ENCODE assay signal across 25 mouse cellular contexts in genomic region chr15:10770410-10771310, GRCm38 (mm10). TPM values are rescaled to one million over a fixed set of nuclear protein-coding genes. Genes with fewer than 3 reads are reported as not detected.
A peak's percentile ranks its signal among the peaks of the same experiment; 100 is the strongest.
DNase-seq lines count a peak whose midpoint lies in the region; ATAC-seq and TF ChIP-seq lines count a peak whose summit lies in the region.
"Had no signal": no experiment of that assay in that cellular context is flagged by ENCODE, and none has a peak within 500 bp of the region (broad histone marks: within the 10 kb centered on the region; RNA-seq: fewer than 3 reads in every experiment).

No protein-coding gene starts in this region.

- no peaks in the 10 kb centered on the region for H3K27me3 ChIP-seq in lung, postnatal 0 days (replicated peaks; ENCODE audit: insufficient read depth, low read length)
- H3K27me3 ChIP-seq in kidney, embryonic 16.5 days (ENCODE audit: insufficient read depth, low read length), result no peaks in the 10 kb centered on the region
- H3K27me3 ChIP-seq: CH12.LX; limb, embryonic 13.5 days; stomach, embryonic 15.5 days had no signal

- peak overlapping the region; percentile 23; the same call in 1 of the 2 replicates for H3K27ac ChIP-seq in lung, postnatal 0 days (ENCODE audit: low read length)
- peak overlapping the region; percentile 65; the same call in 1 of the 2 replicates for H3K27ac ChIP-seq in kidney, embryonic 16.5 days (ENCODE audit: low read length)
- H3K27ac ChIP-seq in macrophage, result peak overlapping the region; percentile 85
- H3K27ac ChIP-seq: hindbrain, postnatal 0 days; layer of hippocampus, adult 2 months; limb, embryonic 13.5 days; liver, embryonic 14.5 days; stomach, embryonic 15.5 days had no signal

- no peaks in the 10 kb centered on the region for H3K36me3 ChIP-seq in lung, postnatal 0 days (ENCODE audit: insufficient read depth, low read length)
- no peaks in the 10 kb centered on the region for H3K36me3 ChIP-seq in kidney, embryonic 16.5 days (ENCODE audit: insufficient read depth, low read length)
- H3K36me3 ChIP-seq in macrophage (ENCODE audit: inconsistent target), result no peaks in the 10 kb centered on the region
- H3K36me3 ChIP-seq: G1E; limb, embryonic 13.5 days; stomach, embryonic 15.5 days had no signal

- WGBS in lung, postnatal 0 days, result 33% methylated on average over 5 of the region's 5 CpGs
- WGBS in kidney, embryonic 16.5 days, result 29% methylated on average over 5 of the region's 5 CpGs
- WGBS in macrophage (ENCODE audit: missing documents), result 62% methylated on average over 5 of the region's 5 CpGs

- H3K9ac ChIP-seq in lung, postnatal 0 days (replicated peaks; ENCODE audit: low read depth), result no peak overlapping the region
- H3K9ac ChIP-seq in kidney, embryonic 16.5 days (replicated peaks; ENCODE audit: low read length), result no peak overlapping the region
- H3K9ac ChIP-seq: forebrain, postnatal 0 days; limb, embryonic 13.5 days; liver, embryonic 14.5 days; lung, embryonic 14.5 days; stomach, embryonic 15.5 days had no signal

- ATAC-seq in lung, postnatal 0 days, result peak; percentile 47
- ATAC-seq in kidney, embryonic 16.5 days (ENCODE audit: low FRiP score, low TSS enrichment), result peak; percentile 57; the same call in 1 of the 2 replicates
- no peak for ATAC-seq in megakaryocyte progenitor cell, adult 5-6 weeks (replicated peaks; ENCODE audit: poor library complexity)
- ATAC-seq: forebrain, postnatal 0 days; hindbrain, postnatal 0 days had no signal

- H3K79me2 ChIP-seq in macrophage (ENCODE audit: inconsistent target), result no peaks in the 10 kb centered on the region

- TF ChIP-seq EP300 in lung, postnatal 0 days (IDR thresholded peaks at IDR 0.05), result no peak

- no peak overlapping the region for H3K4me2 ChIP-seq in lung, postnatal 0 days (replicated peaks; ENCODE audit: low read depth, low read length)
- H3K4me2 ChIP-seq in kidney, embryonic 16.5 days (replicated peaks; ENCODE audit: low read depth, low read length), result no peak overlapping the region
- H3K4me2 ChIP-seq: heart, embryonic 11.5 days; limb, embryonic 13.5 days; lung, embryonic 14.5 days; midbrain, embryonic 11.5 days; stomach, embryonic 15.5 days had no signal

- no peak overlapping the region for H3K4me3 ChIP-seq in lung, postnatal 0 days (ENCODE audit: low read depth, low read length)
- H3K4me3 ChIP-seq in kidney, embryonic 16.5 days (ENCODE audit: low read length), result no peak overlapping the region
- no peak overlapping the region for H3K4me3 ChIP-seq in macrophage (ENCODE audit: inconsistent target)
- H3K4me3 ChIP-seq: layer of hippocampus, adult 2 months; limb, embryonic 13.5 days; stomach, embryonic 15.5 days had no signal

- no peaks in the 10 kb centered on the region for H3K4me1 ChIP-seq in lung, postnatal 0 days (ENCODE audit: insufficient read depth, low read depth, low read length)
- peaks cover 14% of the 10 kb centered on the region; the same call in 1 of the 2 replicates for H3K4me1 ChIP-seq in kidney, embryonic 16.5 days (ENCODE audit: insufficient read depth, low read length)
- H3K4me1 ChIP-seq: limb, embryonic 13.5 days had no signal

- no peak for DNase-seq in lung, postnatal 0 days (ENCODE audit: low spot score)
- DNase-seq in lung, postnatal 10 days, result no peak
- DNase-seq in embryo, embryonic 9.5 days (ENCODE audit: extremely low spot score), result no peak
- no peak for DNase-seq in left cerebral cortex, adult 18-20 months (ENCODE audit: low spot score in 2 of 2)
- DNase-seq: B cell, adult 2 months; cerebellum, adult 11-12 months; cerebellum, postnatal 36 days; forebrain, postnatal 0 days; gastrocnemius, postnatal 14 days; retina, postnatal 1 day; right cerebral cortex, postnatal 25 days; thymus, postnatal 25 days had no signal

- TF ChIP-seq CTCF in lung, postnatal 0 days (IDR thresholded peaks at IDR 0.05), result no peak

- no peaks in the 10 kb centered on the region for H3K9me3 ChIP-seq in lung, postnatal 0 days (ENCODE audit: low read length)
- H3K9me3 ChIP-seq in kidney, embryonic 16.5 days (ENCODE audit: low read length), result no peaks in the 10 kb centered on the region
- H3K9me3 ChIP-seq: G1E; limb, embryonic 13.5 days; stomach, embryonic 15.5 days had no signal

RNA-seq across cellular contexts. Expression of gene Rai14, which starts 56.2 kb away (rescaled TPM):
- polyA plus RNA-seq in lung, postnatal 0 days (2015; fragmentation: Nextera tagmentation; extraction: Ambion mirVana), result 56.0 and 63.0 TPM in 2 replicates
- 60.6 and 69.6 TPM in 2 replicates for polyA plus RNA-seq in kidney, embryonic 16.5 days (2015; fragmentation: Nextera tagmentation; extraction: Ambion mirVana)
- total RNA-seq in macrophage (2018; cell fraction: chromatin; rRNA removed), result 10 to 100 TPM in 24 of 26 experiments, 1 to 10 TPM in 2; 8.3 to 70.6 (median 36.7) TPM
- total RNA-seq in macrophage (2018; cell fraction: cytosol; rRNA removed), result 10 to 100 TPM in 13 of 26 experiments, 1 to 10 TPM in 13; 2.6 to 14.7 (median 8.2) TPM
- 10 to 100 TPM in 16 of 26 experiments, 1 to 10 TPM in 10; 4.2 to 46.2 (median 16.6) TPM for total RNA-seq in macrophage (2018; cell fraction: nucleus; rRNA removed)
- polyA plus RNA-seq in macrophage (2018), result 4.9 to 12.5 TPM (median 12.5 TPM) in 3 replicates
- total RNA-seq in left cerebral cortex, adult 18-20 months (2021), result 10 to 100 TPM in 1 of 2 experiments, 1 to 10 TPM in 1; 7.3 to 11.1 TPM
- 5.2 and 6.9 TPM in 2 replicates for total RNA-seq in megakaryocyte progenitor cell, adult 5-6 weeks (2015)
- 3.8 and 4.5 TPM in 2 replicates for total RNA-seq in megakaryocyte progenitor cell, adult 5-6 weeks (2017)
- polyA plus RNA-seq: G1E had no signal

Comparison
In these comparisons a context has a peak if more than half of its experiments do, and no peak if none do; other contexts are left out.
1. H3K27ac ChIP-seq: peak in every context shown above with its lines; median percentile 85 in macrophage; 65 in kidney, embryonic 16.5 days; 23 in lung, postnatal 0 days.